Mouse (Mus musculus) heart, postnatal 0 days (tissue): ENCODE measurements around the gene Prrt1. TPM values are rescaled to one million over a fixed set of nuclear protein-coding genes. Genes with fewer than 3 reads are reported as not detected.

Experiments used
- ATAC-seq: fragments of 200-750 bp; cut with Nextera tagmentation; 2 replicates; pipeline ENCODE4 v1.8.0; 2017; ENCODE audit warnings: low read depth, moderate number of reproducible peaks, moderate library complexity; ENCODE audit not compliant: insufficient read depth
- DNase-seq: peaks from one replicate; pipeline ENCODE4 v3.0.0-alpha.2; 2016; ENCODE audit warnings: low spot score
- H3K27ac ChIP-seq: fragments of 300-500 bp; sonication (generic); 2 replicates; pipeline ENCODE4 v1.5.1; 2014; ENCODE audit warnings: low read depth, mild to moderate bottlenecking
- H3K27me3 ChIP-seq: fragments of 300-500 bp; sonication (generic); 2 replicates; pipeline ENCODE4 v1.6.1; 2014; ENCODE audit warnings: low read length, mixed read lengths; ENCODE audit not compliant: control insufficient read depth, insufficient read depth
- H3K36me3 ChIP-seq: fragments of 300-500 bp; sonication (generic); replicated peaks from 2 replicates; pipeline ENCODE4 v1.6.1; 2014; ENCODE audit warnings: low read length, mixed read lengths; ENCODE audit not compliant: control insufficient read depth, insufficient read depth
- H3K4me1 ChIP-seq: fragments of 300-500 bp; sonication (generic); 2 replicates; pipeline ENCODE4 v1.6.1; 2014; ENCODE audit warnings: antibody characterized with exemption; ENCODE audit not compliant: control insufficient read depth, insufficient read depth
- H3K4me2 ChIP-seq: fragments of 300-500 bp; sonication (generic); 2 replicates; pipeline ENCODE4 v1.6.1; 2014; ENCODE audit warnings: low read depth, mild to moderate bottlenecking, low read length, moderate library complexity
- H3K4me3 ChIP-seq: fragments of 300-500 bp; sonication (generic); 2 replicates; pipeline ENCODE4 v1.5.1; 2014; ENCODE audit warnings: low read depth, low read length
- H3K9ac ChIP-seq: fragments of 300-500 bp; sonication (generic); replicated peaks from 2 replicates; pipeline ENCODE4 v1.6.1; 2014; ENCODE audit warnings: low read depth, low read length, mixed read lengths
- H3K9me3 ChIP-seq: fragments of 300-500 bp; sonication (generic); replicated peaks from 2 replicates; pipeline ENCODE4 v1.6.1; 2016; ENCODE audit warnings: low read length; ENCODE audit not compliant: control insufficient read depth
- CTCF ChIP-seq: IDR thresholded peaks from 2 replicates; pipeline ENCODE4 v1.5.1; 2016; ENCODE audit warnings: antibody characterized with exemption, control low read depth, low read depth
- EP300 ChIP-seq: IDR thresholded peaks from 2 replicates; pipeline ENCODE4 v1.6.1; 2016; ENCODE audit warnings: antibody characterized with exemption, low read depth
- WGBS: fragments of 180-500 bp; shearing (Covaris S2); extraction: QIAGEN DNeasy Blood & Tissue Kit; methylation state at CpG from one replicate; pipeline ENCODE4 v1.1.7; 2014; 5-methylcytosine and 5-hydroxymethylcytosine counted together
- polyA plus RNA-seq: library from polyadenylated mRNA; unstranded; fragments of >200 nt; fragmentation: Nextera tagmentation; extraction: Ambion mirVana; gene quantifications from 2 replicates; pipeline ENCODE4 v1.2.1, GENCODE M21; 2015
- total RNA-seq: library from RNA; depleted of rRNA; stranded (reverse); fragments of >200 nt; gene quantifications from 2 replicates; pipeline ENCODE4 v1.2.3, GENCODE M21; 2014; ENCODE audit warnings: low replicate concordance

Gene Prrt1
- total and polyA plus RNA-seq, 2 experiments from 2014 or later, result 0.19 TPM; not detected in 1

GRCm38 (mm10) chr17:34657271-34657670, 27.9 kb downstream of the Prrt1 start:
- TF ChIP-seq EP300 (no peak), CTCF (no peak)
- ATAC-seq (no peak), DNase-seq (no peak)
- 40% methylated on average over 2 of the region's 2 CpGs for WGBS
- peaks cover 12% of the 10 kb centered on the region; the same call in 1 of the 2 replicates for H3K27me3 ChIP-seq
- H3K4me2 ChIP-seq, result no peak overlapping the region
- peaks cover 9% of the 10 kb centered on the region; the same call in 1 of the 2 replicates for H3K36me3 ChIP-seq
- no peak overlapping the region for H3K9ac ChIP-seq
- peak overlapping the region; percentile 28; the same call in 1 of the 2 replicates for H3K27ac ChIP-seq
- H3K4me1 ChIP-seq, result peaks cover 28% of the 10 kb centered on the region
- no peaks in the 10 kb centered on the region for H3K9me3 ChIP-seq
- H3K4me3 ChIP-seq, result no peak overlapping the region

GRCm38 (mm10) chr17:34658145-34658544, 28.8 kb downstream of the Prrt1 start:
- Histone ChIP-seq H3K9me3 (no peaks in the 10 kb centered on the region), H3K36me3 (peaks cover under 1% of the 10 kb centered on the region; the same call in 1 of the 2 replicates), H3K27ac (no peak overlapping the region), H3K27me3 (peaks cover 12% of the 10 kb centered on the region; the same call in 1 of the 2 replicates), H3K9ac (no peak overlapping the region), H3K4me1 (peaks cover 28% of the 10 kb centered on the region), H3K4me2 (no peak overlapping the region), H3K4me3 (no peak overlapping the region)
- WGBS, result 75% methylated on average over 2 of the region's 2 CpGs
- DNase-seq, result no peak
- TF ChIP-seq EP300 (no peak), CTCF (no peak)
- ATAC-seq, result no peak

- H3K4me2 ChIP-seq, result no peak overlapping the region
- peaks cover 28% of the 10 kb centered on the region for H3K4me1 ChIP-seq
- no peak overlapping the region for H3K4me3 ChIP-seq
- DNase-seq, result no peak
- WGBS, result 68% methylated on average over 3 of the region's 3 CpGs
- H3K27me3 ChIP-seq, result peaks cover 12% of the 10 kb centered on the region; the same call in 1 of the 2 replicates
- H3K27ac ChIP-seq, result no peak overlapping the region
- TF ChIP-seq EP300, result no peak
- no peak for TF ChIP-seq CTCF
- no peaks in the 10 kb centered on the region for H3K36me3 ChIP-seq
- H3K9ac ChIP-seq, result no peak overlapping the region
- ATAC-seq, result no peak
- no peaks in the 10 kb centered on the region for H3K9me3 ChIP-seq
Observed at GRCm38 (mm10) chr17:34658591-34658990, 29.3 kb downstream of the Prrt1 start.

DNA sequence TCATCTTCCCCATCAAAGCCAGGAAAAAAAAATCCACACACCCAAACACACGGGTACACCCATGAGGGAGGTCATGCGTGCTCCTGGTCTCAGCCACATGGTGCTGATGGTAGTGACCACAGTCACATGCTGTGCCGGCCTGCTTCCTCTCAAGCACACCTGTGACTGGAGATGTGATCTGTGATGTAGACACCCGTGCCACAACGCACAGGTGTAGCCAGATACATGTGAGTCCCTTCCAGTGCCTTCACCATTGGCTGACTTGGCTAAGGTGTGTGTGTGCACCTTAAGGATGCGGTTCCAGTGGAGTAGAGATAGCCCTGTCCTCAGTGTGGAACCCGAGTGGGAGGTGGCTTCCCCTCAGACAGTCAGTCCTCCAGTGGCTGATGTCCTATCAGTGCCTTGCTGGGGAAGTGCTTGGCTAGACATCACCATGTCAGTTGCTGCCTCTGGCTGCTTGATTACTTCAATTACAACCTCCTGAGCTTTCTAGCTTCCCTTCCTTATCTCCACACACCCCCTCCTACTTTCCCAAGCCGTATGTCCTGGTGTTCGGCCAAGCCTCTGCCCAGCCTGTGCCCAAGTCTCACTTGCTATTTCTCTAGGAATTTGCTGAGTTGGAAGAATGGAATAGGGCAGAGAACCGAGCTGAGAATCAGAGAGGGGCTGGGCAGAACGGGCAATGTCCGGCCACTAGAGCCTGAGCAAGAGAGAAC, 30.0 kb downstream of the Prrt1 start:
- no peaks in the 10 kb centered on the region for H3K9me3 ChIP-seq
- H3K4me1 ChIP-seq, result peaks cover 28% of the 10 kb centered on the region
- no peak for ATAC-seq
- no peak for TF ChIP-seq EP300
- TF ChIP-seq CTCF, result no peak
- H3K4me3 ChIP-seq, result no peak overlapping the region
- H3K36me3 ChIP-seq, result no peaks in the 10 kb centered on the region
- WGBS, result 41% methylated on average over 12 of the region's 12 CpGs
- 0 out of 2 replicates have a peak overlapping the region, but pooled peaks have one; percentile 26 for H3K27ac ChIP-seq
- no peak for DNase-seq
- H3K4me2 ChIP-seq, result no peak overlapping the region
- peaks cover 12% of the 10 kb centered on the region; the same call in 1 of the 2 replicates for H3K27me3 ChIP-seq
- H3K9ac ChIP-seq, result no peak overlapping the region

DNA sequence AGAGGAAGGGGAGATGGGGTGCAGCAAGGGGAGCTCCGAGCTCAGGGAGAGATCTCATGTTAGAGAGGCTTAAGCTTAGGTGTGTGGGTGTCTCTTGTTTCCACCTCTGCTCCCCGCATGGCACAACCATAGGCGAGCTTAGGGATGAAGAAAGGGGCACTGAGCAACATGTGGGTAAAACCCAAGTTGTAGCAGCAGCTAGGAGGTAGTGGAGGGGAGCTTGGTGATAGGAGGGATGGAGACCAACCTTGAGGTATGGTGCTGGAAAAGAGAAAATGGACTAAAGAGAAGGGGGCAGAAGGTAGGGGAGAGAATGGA, 30.5 kb downstream of the Prrt1 start:
- ATAC-seq (no peak), DNase-seq (no peak)
- no peak overlapping the region for H3K9ac ChIP-seq
- 52% methylated on average over 3 of the region's 3 CpGs for WGBS
- H3K9me3 ChIP-seq, result no peaks in the 10 kb centered on the region
- H3K36me3 ChIP-seq, result no peaks in the 10 kb centered on the region
- no peak overlapping the region for H3K4me2 ChIP-seq
- peaks cover 12% of the 10 kb centered on the region; the same call in 1 of the 2 replicates for H3K27me3 ChIP-seq
- TF ChIP-seq CTCF (no peak), EP300 (no peak)
- H3K4me3 ChIP-seq, result no peak overlapping the region
- 0 out of 2 replicates have a peak overlapping the region, but pooled peaks have one; percentile 26 for H3K27ac ChIP-seq
- H3K4me1 ChIP-seq, result peaks cover 27% of the 10 kb centered on the region
